Mouse (Mus musculus) B cell, adult 2 months (primary cell): ENCODE data around the gene Hoxd10.

Source experiments
- DNase-seq, 2 experiments: peaks; one replicate each; pipeline ENCODE4 v3.0.0; 2022

Gene Hoxd10

DNA sequence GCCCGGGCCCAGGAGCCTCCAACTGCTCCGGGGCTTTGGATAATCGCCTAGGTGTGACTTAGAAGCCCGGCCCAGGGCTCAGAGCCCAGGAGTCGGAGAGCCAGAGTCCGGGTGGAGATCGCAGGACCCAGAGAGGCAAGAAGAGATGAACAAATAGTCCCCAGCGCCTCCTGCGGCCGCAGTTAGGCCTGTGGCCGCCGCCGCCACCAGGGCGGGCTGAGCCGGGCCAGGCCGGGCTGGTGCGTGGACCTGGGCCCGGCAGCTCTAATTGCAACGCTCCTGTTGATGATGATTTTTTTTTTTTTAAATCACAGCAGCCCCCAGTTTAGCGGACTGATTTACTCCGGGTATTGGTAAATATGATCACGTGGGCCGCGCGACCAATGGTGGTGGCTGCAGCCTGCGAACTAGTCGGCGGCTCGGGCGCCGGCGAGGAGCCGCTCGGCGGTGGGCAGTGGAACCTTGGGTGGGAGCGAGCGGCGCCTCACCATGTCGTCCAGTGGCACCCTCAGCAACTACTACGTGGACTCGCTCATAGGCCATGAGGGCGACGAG lies 5.9 kb downstream of the Hoxd10 start, which contains the start of gene Hoxd9:
Gene Hoxd9 (plus strand): TSS at position 161 of the 555 bp plus-strand sequence.
- DNase-seq, result peak in 1 of 2 experiments; percentile 39

DNA sequence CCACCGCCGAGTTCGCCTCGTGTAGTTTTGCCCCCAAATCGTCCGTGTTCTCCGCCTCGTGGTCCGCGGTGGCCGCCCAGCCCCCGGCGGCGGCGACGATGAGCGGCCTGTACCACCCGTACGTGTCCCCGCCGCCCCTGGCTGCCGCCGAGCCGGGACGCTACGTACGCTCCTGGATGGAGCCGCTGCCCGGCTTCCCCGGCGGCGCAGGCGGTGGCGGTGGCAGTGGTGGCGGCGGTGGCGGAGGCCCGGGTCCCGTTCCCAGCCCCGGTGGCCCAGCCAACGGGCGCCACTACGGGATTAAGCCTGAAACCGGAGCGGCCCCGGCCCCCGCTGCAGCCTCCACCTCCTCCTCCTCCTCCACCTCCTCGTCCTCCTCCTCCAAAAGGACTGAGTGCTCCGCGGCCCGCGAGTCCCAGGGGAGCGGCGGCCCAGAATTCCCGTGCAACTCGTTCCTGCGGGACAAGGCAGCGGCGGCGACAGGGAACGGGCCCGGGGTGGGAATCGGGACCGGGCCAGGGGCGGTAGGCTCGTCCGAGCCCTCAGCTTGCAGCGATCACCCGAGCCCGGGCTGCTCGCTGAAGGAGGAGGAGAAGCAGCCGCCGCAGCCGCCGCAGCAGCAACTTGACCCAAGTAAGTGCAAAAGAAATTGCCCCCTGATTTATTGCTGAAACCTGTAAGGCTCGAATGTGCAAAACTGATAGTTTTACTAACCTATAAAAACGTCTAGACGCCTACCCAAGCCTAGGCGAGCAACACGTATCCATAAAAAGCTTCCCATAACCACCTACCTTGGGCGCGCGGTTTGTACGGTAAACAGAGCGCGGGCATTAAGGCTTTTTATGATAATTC lies 6.7 kb downstream of the Hoxd10 start:
- peak in 1 of 2 experiments; percentile 20 for DNase-seq

DNA sequence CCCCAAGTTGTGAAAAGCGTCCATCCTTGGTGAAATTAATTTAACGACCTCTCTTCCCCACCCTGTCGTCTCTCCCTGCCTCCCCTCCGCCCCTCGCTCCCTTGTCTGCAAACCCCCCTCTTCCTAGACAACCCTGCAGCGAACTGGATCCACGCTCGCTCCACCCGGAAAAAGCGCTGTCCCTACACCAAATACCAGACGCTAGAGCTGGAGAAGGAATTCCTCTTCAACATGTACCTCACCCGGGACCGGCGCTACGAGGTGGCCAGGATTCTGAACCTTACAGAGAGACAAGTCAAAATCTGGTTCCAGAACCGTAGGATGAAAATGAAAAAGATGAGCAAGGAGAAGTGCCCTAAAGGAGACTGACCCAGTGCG lies 7.3 kb downstream of the Hoxd10 start:
- no peak for DNase-seq

DNA sequence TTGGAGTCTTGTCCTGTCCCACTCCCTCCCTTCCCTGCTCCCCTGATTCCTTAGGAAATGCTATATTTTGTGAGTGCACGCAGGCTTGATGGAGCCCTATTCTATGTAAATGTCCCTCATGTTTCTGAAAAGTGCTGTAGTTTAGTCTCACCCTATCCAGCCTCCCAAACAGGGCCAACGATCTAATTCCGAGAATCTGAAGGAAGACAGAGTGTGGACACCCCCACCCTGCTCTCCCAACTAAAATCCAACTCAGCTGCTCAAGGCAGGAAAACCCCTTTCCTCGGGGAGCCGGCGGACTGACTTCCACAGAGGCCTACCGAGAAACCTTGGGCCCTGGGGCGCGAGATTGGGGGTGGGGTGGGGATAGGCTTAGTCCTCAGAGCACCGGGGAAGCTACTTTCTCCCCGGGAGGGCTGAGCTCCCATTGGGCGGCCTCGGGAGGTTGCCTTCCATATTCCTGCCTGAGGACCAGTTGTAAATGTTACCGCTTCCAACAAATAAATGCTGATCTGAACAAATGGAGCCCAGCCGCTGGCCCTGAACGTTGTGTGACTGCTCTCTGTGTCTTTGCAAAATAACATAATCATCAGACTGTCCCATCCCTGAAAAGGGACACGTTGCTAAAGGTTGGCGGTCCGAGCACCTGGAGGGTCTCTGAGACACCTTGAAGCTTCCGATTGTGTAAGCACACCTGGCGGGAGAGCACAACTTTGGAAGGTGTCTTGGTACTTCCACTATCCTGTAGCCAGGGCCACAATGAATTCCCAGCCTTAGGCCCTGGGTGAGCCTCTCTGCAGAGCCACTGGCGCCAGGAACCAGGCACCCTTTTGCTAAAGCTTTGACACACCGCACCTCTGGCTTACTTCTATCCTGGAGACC lies 8.2 kb downstream of the Hoxd10 start:
- DNase-seq, result peak in 1 of 2 experiments; percentile 19

DNA sequence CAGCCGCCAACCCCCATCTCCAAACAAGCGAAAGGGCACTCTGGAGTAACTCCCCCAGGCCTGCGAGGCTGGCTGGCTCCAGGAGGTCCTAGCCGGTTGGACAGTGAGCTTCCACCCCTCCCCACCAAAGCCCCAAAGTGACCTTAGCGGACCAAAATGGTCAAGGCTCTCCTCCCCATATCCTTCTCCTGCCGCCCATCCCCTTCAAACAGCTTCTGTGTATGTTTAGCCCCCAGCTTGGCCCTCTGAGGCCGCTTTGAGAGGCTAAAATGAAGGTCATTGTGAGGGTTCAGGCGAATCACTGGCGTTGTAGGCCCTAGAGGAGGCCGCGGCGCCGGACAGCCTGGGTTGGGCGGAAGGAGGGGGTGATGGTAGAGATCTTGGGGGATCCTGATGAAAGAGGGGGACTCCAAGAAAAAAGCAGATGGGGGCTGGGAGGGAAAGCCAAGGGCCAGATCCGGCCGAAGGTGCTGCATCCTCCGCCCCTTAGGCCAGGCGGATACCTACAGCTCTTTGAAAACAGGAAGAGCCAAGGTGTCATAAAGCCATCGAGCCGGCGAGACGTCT lies 8.9 kb downstream of the Hoxd10 start:
- no peak for DNase-seq

DNA sequence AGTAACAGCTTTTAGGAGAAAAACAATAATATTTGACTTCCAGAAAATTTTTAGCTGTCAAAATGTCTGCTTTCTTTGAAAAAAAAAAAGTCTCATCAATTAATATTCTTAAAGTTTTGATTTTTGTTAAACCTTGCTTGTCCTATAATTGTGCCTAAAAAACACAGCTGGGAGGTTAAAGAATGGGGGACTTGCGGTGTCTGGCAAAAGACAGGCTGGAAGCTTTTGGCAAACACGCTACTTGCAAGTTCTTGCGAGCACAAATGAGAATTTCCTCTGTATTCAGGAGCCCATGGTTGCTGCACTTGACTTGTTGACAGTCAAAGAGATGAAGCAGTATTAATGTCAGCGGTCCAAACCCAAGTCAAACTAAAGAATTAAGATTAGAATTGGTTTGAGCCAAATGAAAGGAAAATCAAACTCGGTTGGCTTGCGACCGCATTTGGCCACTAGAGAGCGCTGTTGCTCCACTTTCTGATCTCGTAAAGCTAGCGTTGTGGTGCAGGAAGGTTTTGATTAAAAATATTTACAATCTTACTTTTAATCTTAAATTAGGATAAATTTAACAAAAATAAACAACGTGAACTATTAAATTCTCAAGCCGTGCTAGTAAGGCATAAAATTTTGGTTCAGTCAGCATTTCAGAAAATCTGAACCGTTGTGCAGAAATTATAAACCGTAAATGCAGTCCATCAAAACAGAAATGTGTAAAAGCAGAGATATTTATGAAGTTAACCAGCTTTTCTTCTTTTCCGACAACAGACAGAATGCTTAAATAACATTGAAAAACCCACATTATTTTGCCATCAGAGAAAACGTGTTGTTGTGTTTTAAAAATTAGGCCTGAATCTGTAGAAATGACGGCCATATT lies 10.5 kb downstream of the Hoxd10 start:
- peak; percentile 79 for DNase-seq

DNA sequence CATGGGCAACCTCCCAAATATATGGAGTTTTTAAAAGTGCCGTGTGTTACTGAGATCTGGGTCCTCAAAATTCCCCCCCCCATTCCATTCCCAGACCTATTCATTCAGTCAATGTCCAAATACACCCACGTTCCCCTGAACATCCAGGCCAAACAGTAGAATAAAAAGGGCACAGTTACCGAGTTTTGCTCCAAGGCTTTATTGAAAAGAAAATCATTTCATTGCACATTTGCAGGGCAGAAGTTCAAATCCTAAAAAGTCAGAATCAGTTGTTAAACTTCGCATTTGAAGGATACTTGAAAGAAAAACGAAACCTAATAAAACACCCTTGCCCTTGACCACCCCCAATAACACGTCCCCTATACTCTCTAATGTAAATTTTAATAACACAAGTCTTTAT lies 11.1 kb downstream of the Hoxd10 start:
- DNase-seq, result no peak

DNA sequence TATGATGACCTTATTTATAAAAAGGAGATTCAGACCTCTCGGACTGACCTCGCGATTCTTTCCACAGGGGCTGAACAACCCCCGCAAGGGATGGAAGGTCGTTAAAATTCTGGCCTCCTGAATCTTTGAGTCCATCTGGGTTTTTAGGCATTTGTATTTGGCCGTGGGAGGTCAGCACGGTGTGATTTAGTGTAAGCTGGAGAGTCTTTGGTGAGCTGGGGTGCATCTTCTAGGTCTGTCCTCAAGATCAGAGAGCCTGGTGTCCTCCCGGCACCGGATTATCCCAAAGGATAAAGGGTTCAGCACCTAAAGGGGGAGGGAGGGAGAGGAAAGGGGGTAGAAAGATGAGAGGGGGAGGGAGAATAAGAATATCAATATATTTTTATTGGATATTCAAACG lies 11.6 kb downstream of the Hoxd10 start:
- no peak for DNase-seq

DNA sequence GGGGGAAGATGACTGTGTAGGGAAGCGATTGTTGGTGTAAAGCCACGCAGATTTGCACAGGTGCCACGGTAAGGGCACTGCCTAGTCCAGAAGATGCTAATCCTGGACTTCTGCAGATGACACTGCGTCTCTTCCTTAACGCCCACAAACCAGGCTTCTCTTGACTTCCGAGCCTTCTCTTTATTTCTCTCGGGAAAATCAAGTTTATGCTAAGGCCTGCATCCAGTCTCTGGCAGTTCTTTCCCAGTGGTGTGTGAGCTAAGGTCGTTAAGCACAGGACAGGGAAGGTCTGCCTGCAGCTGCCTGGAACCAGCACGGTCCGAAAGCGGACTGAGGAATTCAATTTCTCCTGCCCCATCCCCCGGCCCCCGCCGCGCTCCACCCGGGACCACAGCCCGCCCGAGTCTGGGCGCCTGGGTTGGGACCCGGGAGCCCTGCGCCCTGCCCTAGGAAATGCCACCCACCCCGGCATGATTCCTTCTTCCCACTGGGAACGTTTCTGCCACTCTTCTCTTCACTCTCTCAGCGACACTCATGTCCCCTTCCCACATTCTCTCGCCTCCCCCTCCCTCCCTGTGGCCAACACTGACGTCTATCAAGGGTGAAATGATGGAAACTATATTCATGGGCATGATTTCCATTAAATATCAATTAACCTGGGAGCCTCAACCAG lies 12.1 kb downstream of the Hoxd10 start:
- DNase-seq, result no peak

DNA sequence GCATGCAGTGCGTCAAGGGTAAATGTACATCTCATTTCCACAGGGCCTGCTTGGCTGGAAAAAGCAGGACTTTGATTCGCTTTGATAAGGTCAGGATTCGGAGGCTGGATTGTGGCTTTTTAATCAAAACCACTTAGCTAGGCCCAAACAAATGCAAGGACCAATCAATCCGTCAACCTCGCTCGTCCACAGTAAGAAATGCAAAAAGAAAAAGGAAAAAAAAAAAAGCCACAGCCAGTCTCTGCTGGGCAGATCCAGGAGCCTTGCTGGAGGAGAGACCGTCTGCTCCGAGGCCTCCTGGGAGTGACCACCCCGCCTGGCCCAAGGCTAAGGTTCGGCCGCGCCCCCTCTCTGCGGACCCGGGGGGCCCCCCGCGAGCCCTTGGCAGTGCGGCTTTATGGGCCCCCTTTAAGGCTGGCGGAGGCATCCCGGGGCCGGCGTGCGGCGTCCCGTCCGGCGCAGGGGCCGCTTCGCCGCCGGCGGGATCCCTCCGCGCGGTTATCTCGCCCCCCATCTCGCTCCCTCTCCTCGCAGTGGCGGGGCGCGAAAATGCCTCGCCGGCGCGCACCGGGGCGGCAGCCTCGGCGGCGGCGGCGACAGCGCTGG lies 12.8 kb downstream of the Hoxd10 start, which contains the start of gene Hoxd8:
Gene Hoxd8 (plus strand): TSS at position 223 of the 606 bp plus-strand sequence.
- DNase-seq, result no peak

DNA sequence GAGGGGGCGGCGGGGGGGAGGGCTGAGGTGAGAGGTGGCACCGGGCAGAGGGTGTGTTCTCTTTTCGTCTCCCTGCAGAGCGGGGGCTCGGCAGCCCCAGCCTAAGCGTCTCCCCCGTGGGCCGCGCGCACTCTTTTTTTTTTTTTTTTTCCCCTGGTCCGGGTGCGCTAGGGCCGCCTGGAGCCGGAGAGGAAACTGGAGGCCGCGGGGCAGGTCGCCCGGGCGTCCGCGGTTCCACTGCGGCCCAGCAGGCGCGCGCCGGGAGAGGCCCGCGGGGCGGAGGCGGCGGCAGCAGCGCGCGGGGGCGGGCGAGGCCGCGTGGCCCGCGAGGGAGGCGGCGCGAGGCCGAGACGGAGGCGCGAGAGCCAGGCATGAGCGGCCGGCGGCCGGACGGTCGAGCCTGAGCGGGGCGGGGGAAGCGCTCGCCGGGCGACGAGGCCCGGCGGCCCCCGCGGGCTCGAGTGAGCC lies 13.3 kb downstream of the Hoxd10 start:
- DNase-seq, result peak in 1 of 2 experiments; percentile 18

DNA sequence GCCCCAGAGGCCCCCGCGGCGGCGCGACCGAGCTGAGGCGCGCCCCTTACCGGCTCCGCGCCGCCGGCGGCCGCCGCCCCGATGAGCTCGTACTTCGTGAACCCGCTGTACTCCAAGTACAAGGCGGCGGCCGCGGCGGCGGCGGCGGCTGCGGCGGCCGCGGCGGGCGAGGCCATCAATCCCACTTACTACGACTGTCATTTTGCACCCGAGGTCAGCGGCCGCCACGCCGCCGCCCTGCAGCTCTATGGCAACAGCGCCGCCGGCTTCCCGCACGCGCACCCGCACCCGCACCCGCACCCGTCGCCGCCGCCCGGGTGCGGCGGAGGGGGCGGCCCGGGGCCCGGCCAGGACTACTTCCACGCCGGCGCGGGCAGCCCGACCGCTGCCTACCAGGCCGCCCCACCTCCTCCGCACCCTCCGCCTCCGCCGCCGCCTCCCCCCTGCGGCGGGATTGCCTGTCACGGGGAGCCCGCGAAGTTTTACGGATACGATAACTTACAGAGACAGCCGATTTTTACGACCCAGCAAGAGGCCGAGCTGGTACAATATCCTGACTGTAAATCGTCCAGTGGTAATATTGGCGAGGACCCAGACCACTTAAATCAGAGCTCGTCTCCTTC lies 13.9 kb downstream of the Hoxd10 start:
- peak in 1 of 2 experiments; percentile 31 for DNase-seq

DNA sequence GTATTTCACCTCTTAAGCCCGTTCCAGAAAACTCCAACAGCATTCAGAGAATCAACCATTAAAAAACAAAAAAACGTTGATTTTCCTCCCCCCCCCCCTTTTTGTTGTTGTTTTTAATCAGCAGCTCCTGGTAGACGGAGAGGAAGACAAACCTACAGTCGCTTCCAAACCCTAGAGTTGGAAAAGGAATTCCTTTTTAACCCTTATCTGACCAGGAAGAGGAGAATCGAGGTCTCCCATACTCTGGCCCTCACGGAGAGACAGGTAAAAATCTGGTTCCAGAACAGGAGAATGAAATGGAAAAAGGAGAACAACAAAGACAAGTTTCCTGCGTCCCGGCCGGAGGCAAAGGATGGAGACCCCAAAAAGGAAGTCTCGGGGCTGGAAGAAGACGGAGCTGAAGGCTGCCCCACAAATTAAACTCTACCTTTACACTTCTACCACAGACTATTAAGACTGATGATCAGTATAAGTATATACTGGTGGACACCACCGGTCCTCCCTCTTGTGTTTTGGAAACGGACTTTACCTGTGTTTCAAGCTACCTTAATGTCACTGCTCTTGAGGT lies 14.8 kb downstream of the Hoxd10 start:
- DNase-seq, result no peak

DNA sequence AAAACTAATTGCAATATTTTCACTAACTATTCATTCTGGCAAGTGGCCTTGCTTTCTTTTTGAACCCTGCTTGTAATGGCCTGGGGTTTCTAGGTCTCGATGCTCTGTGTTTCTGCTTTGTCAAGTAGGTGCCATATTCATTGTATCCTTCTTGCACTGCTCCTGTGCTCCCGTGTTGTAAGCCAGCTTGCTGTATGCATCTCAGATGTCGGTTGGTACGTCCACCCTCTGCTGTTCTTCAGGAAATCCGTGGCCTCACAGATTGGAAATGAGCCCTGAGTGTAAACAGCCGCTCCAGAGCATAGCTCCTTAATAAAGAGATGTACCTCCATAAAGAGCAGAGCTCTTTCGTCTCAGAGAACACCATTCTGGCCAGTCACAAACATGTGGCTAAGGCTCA lies 15.9 kb downstream of the Hoxd10 start:
- DNase-seq, result no peak

DNA sequence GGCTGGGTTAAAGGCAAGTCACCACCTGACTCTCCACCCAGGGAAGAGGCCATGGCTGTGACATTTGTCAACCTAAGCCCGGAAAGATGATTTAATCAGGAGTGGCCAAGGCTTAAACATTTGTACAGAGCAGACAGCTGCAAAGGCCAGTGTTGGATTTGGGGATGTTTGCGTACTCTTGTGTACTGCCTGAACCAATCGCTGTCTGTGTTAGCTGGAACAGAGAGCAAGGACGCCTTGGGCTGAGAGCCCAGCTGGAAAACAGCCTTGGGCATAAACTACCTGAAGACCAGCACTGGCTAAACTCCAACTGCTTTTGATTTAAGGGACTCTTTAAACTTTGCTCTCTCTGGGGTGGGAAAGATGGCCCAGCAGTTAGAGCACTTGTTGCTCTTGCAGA lies 17.0 kb downstream of the Hoxd10 start:
- DNase-seq, result no peak

DNA sequence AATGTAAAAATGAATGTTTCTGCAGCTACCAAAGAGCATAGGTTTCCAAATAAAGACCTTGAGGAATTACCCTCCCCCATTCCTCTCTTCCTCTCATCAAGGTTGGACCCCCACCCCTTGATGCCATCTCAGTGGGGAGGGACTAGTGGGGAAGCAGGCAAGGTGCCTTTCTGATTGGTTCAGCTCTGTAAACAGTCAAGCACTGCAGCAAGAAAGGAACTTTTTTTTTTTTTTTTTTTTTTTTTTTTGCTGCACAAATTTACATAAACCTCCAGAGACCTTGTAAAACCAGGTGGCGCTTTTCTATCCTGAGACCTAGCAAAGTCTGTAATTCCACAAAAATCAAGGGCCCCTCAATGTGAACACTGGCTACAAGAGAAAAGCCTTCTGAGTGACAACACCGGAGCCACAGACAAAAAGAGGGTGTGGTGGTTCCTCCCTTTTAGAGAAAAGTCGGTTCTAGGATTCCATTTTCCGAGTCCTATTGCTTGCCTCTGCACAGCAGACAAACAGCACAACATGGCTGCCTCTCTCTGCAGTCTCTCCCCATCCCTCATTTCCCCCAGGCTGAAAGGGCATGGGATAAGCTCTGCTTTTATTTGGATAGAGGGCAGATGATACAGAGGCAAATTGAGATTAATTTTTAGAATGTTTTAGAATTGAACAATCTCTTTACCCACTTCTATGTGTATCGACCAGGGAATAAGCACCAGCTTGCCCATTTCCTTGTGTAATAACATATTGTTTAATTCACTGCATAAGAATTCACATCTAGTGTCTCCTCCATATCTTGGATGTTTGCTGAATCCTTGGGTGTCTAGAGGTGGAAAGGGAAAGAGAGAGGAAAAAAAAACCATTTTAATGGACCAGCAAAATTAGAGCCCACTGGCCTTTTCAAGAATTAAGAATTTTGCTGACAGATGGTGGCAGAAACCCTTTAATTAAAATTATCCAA lies 18.0 kb downstream of the Hoxd10 start:
- no peak for DNase-seq

DNA sequence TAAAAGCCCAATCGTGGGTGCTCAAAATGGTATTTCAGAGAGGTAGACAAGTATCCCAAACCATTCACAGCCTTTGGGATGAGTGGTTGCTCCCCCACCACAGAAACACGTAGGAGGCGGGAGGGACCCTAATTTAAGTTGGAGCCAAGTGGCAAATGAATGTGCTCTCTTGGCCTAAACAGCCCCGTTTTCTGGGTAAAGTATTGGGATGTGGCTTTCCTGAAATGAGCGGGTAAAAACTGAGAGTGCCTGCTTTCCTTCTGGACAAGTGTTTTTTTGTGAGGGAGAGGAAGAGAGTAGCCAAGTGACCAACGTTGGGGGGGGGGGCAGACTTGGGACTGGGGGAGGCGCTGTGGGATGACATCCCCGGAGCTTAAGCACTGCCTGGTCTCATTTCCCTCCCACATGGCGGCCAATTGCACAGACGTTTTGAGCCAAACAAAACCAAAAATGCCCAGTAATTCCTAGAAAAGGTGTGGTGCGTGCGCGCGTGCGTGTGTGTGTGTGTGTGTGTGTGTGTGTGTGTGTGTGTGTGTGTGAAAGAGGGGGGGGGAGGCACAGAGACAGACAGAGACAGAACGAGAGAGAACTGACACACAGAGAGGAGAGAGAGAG lies 19.3 kb downstream of the Hoxd10 start:
- no peak for DNase-seq
